In genomic region chr17:5607352-5607751, GRCm38 (mm10) we compare ENCODE assay signal across 21 mouse cellular contexts.
DNase-seq lines count a peak whose midpoint lies in the region; ATAC-seq and TF ChIP-seq lines count a peak whose summit lies in the region.
"Had no signal": no experiment of that assay in that cellular context is flagged by ENCODE, and none has a peak within 500 bp of the region (broad histone marks: within the 10 kb centered on the region; RNA-seq: fewer than 3 reads in every experiment).

No protein-coding gene starts in this region.

- H3K27me3 ChIP-seq in forebrain, embryonic 15.5 days: no peaks in the 10 kb centered on the region
- no peaks in the 10 kb centered on the region for H3K27me3 ChIP-seq in forebrain, embryonic 11.5 days (ENCODE audit: control insufficient read depth, insufficient read depth, low read length)
- H3K27me3 ChIP-seq in forebrain, postnatal 0 days (ENCODE audit: insufficient read depth, low read length): no peaks in the 10 kb centered on the region
- no peaks in the 10 kb centered on the region for H3K27me3 ChIP-seq in limb, embryonic 10.5 days (ENCODE audit: low read depth, poor library complexity, severe bottlenecking)
- H3K27me3 ChIP-seq: embryonic facial prominence, embryonic 15.5 days; hindbrain, embryonic 12.5 days; midbrain, embryonic 15.5 days had no signal

- H3K36me3 ChIP-seq in forebrain, embryonic 15.5 days: no peaks in the 10 kb centered on the region
- no peaks in the 10 kb centered on the region for H3K36me3 ChIP-seq in forebrain, embryonic 11.5 days (ENCODE audit: control insufficient read depth, insufficient read depth, low read length)
- no peaks in the 10 kb centered on the region for H3K36me3 ChIP-seq in forebrain, postnatal 0 days (ENCODE audit: insufficient read depth)
- no peaks in the 10 kb centered on the region for H3K36me3 ChIP-seq in limb, embryonic 10.5 days
- H3K36me3 ChIP-seq: embryonic facial prominence, embryonic 15.5 days; hindbrain, embryonic 12.5 days; midbrain, embryonic 15.5 days had no signal

- H3K4me3 ChIP-seq in forebrain, embryonic 15.5 days: no peak overlapping the region
- H3K4me3 ChIP-seq in forebrain, embryonic 11.5 days (ENCODE audit: low read depth, low read length): no peak overlapping the region
- no peak overlapping the region for H3K4me3 ChIP-seq in forebrain, postnatal 0 days (ENCODE audit: low read depth, low read length)
- H3K4me3 ChIP-seq in limb, embryonic 10.5 days: no peak overlapping the region
- H3K4me3 ChIP-seq: embryonic facial prominence, embryonic 15.5 days; hindbrain, embryonic 12.5 days; midbrain, embryonic 15.5 days; myocyte had no signal

- ATAC-seq in forebrain, embryonic 15.5 days (replicated peaks): peak; percentile 53; the same call in 1 of the 2 replicates
- ATAC-seq in forebrain, embryonic 11.5 days (replicated peaks; ENCODE audit: low FRiP score): no peak
- peak; percentile 54 for ATAC-seq in forebrain, postnatal 0 days
- ATAC-seq: intestine, postnatal 0 days; midbrain, embryonic 15.5 days had no signal

- H3K4me2 ChIP-seq in forebrain, embryonic 15.5 days (replicated peaks): no peak overlapping the region
- H3K4me2 ChIP-seq in forebrain, embryonic 11.5 days (ENCODE audit: low read depth, low read length, severe bottlenecking): no peak overlapping the region
- H3K4me2 ChIP-seq in forebrain, postnatal 0 days (ENCODE audit: low read depth): no peak overlapping the region
- H3K4me2 ChIP-seq: embryonic facial prominence, embryonic 15.5 days; hindbrain, embryonic 12.5 days; midbrain, embryonic 15.5 days had no signal

- peak; percentile 36 for DNase-seq in cerebellum, adult 11-12 months
- no peak for DNase-seq in cerebellum, postnatal 14 days
- no peak for DNase-seq in forebrain, embryonic 11.5 days (ENCODE audit: low spot score)
- DNase-seq in brain, adult 2 months (ENCODE audit: low read depth, low spot score): peak; percentile 84
- DNase-seq in forebrain, postnatal 0 days: no peak
- DNase-seq in testis, postnatal 10 days (ENCODE audit: low spot score): no peak
- DNase-seq in limb, embryonic 10.5 days (ENCODE audit: low spot score): no peak
- DNase-seq: adrenal gland, postnatal 14 days; gastrocnemius, postnatal 36 days; kidney, postnatal 25 days; left cerebral cortex, postnatal 4 days; liver; thymus, adult 2 months; thymus, postnatal 4 days had no signal

- no peak for TF ChIP-seq CTCF in forebrain, postnatal 0 days (IDR thresholded peaks at IDR 0.05; ENCODE audit: low read depth)

- no peak overlapping the region for H3K27ac ChIP-seq in forebrain, embryonic 15.5 days (replicated peaks)
- no peak overlapping the region for H3K27ac ChIP-seq in forebrain, embryonic 11.5 days (ENCODE audit: low read depth, low read length)
- no peak overlapping the region for H3K27ac ChIP-seq in forebrain, postnatal 0 days (ENCODE audit: low read depth, low read length)
- no peak overlapping the region for H3K27ac ChIP-seq in limb, embryonic 10.5 days
- H3K27ac ChIP-seq: embryonic facial prominence, embryonic 15.5 days; hindbrain, embryonic 12.5 days; macrophage; midbrain, embryonic 15.5 days had no signal

- no peaks in the 10 kb centered on the region for H3K9me3 ChIP-seq in forebrain, embryonic 15.5 days
- no peaks in the 10 kb centered on the region for H3K9me3 ChIP-seq in forebrain, embryonic 11.5 days (ENCODE audit: control insufficient read depth, low read length)
- no peaks in the 10 kb centered on the region for H3K9me3 ChIP-seq in forebrain, postnatal 0 days (ENCODE audit: low read length)
- H3K9me3 ChIP-seq in limb, embryonic 10.5 days (replicated peaks): no peaks in the 10 kb centered on the region
- H3K9me3 ChIP-seq: embryonic facial prominence, embryonic 15.5 days; hindbrain, embryonic 12.5 days; midbrain, embryonic 15.5 days had no signal

- 37% methylated on average over 7 of the region's 7 CpGs for WGBS in forebrain, embryonic 15.5 days
- WGBS in forebrain, embryonic 11.5 days: 82% methylated on average over 7 of the region's 7 CpGs
- WGBS in forebrain, postnatal 0 days: 42% methylated on average over 7 of the region's 7 CpGs
- WGBS in limb, embryonic 10.5 days: 81% methylated on average over 7 of the region's 7 CpGs

- no peak overlapping the region for H3K9ac ChIP-seq in forebrain, embryonic 15.5 days (replicated peaks)
- no peak overlapping the region for H3K9ac ChIP-seq in forebrain, embryonic 11.5 days (ENCODE audit: low read length)
- H3K9ac ChIP-seq in forebrain, postnatal 0 days: no peak overlapping the region
- H3K9ac ChIP-seq: embryonic facial prominence, embryonic 15.5 days; hindbrain, embryonic 12.5 days; midbrain, embryonic 15.5 days had no signal

- peaks cover 26% of the 10 kb centered on the region for H3K4me1 ChIP-seq in forebrain, embryonic 15.5 days
- H3K4me1 ChIP-seq in forebrain, embryonic 11.5 days (replicated peaks; ENCODE audit: control insufficient read depth, insufficient read depth, low read length): no peaks in the 10 kb centered on the region
- H3K4me1 ChIP-seq in forebrain, postnatal 0 days (ENCODE audit: insufficient read depth): peaks cover 15% of the 10 kb centered on the region
- no peaks in the 10 kb centered on the region for H3K4me1 ChIP-seq in limb, embryonic 10.5 days

Comparison
In these comparisons a context has a peak if more than half of its experiments do, and no peak if none do; other contexts are left out.
1. DNase-seq: peak in cerebellum, adult 11-12 months (single experiment) and brain, adult 2 months (single experiment); none in cerebellum, postnatal 14 days (0 of 2), forebrain, embryonic 11.5 days (single experiment), forebrain, postnatal 0 days (single experiment), testis, postnatal 10 days (single experiment) and limb, embryonic 10.5 days (single experiment).